In genomic region chr10:80989446-80989845, GRCm38 (mm10) we compare ENCODE assay signal across 20 mouse cellular contexts. TPM values are rescaled to one million over a fixed set of nuclear protein-coding genes. Genes with fewer than 3 reads are reported as not detected.
DNase-seq lines count a peak whose midpoint lies in the region; ATAC-seq lines count a peak whose summit lies in the region.
"Had no signal": no experiment of that assay in that cellular context is flagged by ENCODE, and none has a peak within 500 bp of the region (broad histone marks: within the 10 kb centered on the region; RNA-seq: fewer than 3 reads in every experiment).

No protein-coding gene starts in this region.

- no peaks in the 10 kb centered on the region for H3K36me3 ChIP-seq in splenic B cell, adult 2 months (ENCODE audit: control insufficient read depth, insufficient read depth, low read length, poor library complexity, severe bottlenecking)
- H3K36me3 ChIP-seq in intestine, embryonic 15.5 days: no peaks in the 10 kb centered on the region
- H3K36me3 ChIP-seq: embryonic facial prominence, embryonic 10.5 days; heart, embryonic 13.5 days; hindbrain, embryonic 13.5 days; limb, embryonic 10.5 days had no signal

- H3K27ac ChIP-seq in intestine, embryonic 15.5 days: no peak overlapping the region
- H3K27ac ChIP-seq: embryonic facial prominence, embryonic 10.5 days; heart, embryonic 13.5 days; hindbrain, embryonic 13.5 days; limb, embryonic 10.5 days had no signal

- no peaks in the 10 kb centered on the region for H3K9me3 ChIP-seq in intestine, embryonic 15.5 days
- H3K9me3 ChIP-seq: embryonic facial prominence, embryonic 10.5 days; heart, embryonic 13.5 days; hindbrain, embryonic 13.5 days; limb, embryonic 10.5 days had no signal

- no peaks in the 10 kb centered on the region for H3K27me3 ChIP-seq in splenic B cell, adult 2 months (ENCODE audit: control insufficient read depth, insufficient read depth, low read length, poor library complexity, severe bottlenecking)
- H3K27me3 ChIP-seq in intestine, embryonic 15.5 days (replicated peaks): peaks cover 12% of the 10 kb centered on the region; the same call in 1 of the 2 replicates

- H3K9ac ChIP-seq in intestine, embryonic 15.5 days: no peak overlapping the region
- H3K9ac ChIP-seq: heart, embryonic 13.5 days; hindbrain, embryonic 13.5 days had no signal

- no peak overlapping the region for H3K4me2 ChIP-seq in intestine, embryonic 15.5 days (replicated peaks)
- H3K4me2 ChIP-seq: heart, embryonic 13.5 days; hindbrain, embryonic 13.5 days had no signal

- H3K4me1 ChIP-seq in intestine, embryonic 15.5 days (replicated peaks): peaks cover 12% of the 10 kb centered on the region

- ATAC-seq in CD4-positive, CD25-positive, alpha-beta regulatory T cell, adult 4 months: peak; percentile 50
- no peak for ATAC-seq in intestine, embryonic 15.5 days
- ATAC-seq: intestine, embryonic 16.5 days; midbrain, embryonic 16.5 days had no signal

- 62% methylated on average over 6 of the region's 6 CpGs for WGBS in intestine, embryonic 15.5 days

- no peak overlapping the region for H3K4me3 ChIP-seq in intestine, embryonic 15.5 days (replicated peaks)
- H3K4me3 ChIP-seq: embryonic facial prominence, embryonic 10.5 days; heart, embryonic 13.5 days; hindbrain, embryonic 13.5 days; limb, embryonic 10.5 days had no signal

- DNase-seq in spleen, postnatal 36 days (ENCODE audit: low spot score in 2 of 2): peak; percentile 72 to 81
- DNase-seq in spleen, postnatal 14 days (ENCODE audit: low spot score in 2 of 2): no peak
- DNase-seq in induced T-regulatory cell, adult 2 months (ENCODE audit: low read depth): peak; percentile 86
- DNase-seq in splenic B cell, adult 2 months (ENCODE audit: low read depth, low spot score): peak; percentile 75
- no peak for DNase-seq in frontal cortex, postnatal 25 days (ENCODE audit: low spot score in 2 of 2)
- DNase-seq: cerebellum, adult 8-10 months; heart, adult 11 months; layer of hippocampus, postnatal 36 days; lung, adult 18-20 months; lung, postnatal 36 days; thymus, postnatal 36 days had no signal

RNA-seq across cellular contexts. Expression of gene Gng7, which starts 25.3 kb away (rescaled TPM):
- polyA plus RNA-seq in CD4-positive, CD25-positive, alpha-beta regulatory T cell, adult 4 months (2017; shearing (Covaris generic)): under 1 TPM in 1 of 2 experiments, not detected in 1; 0.54 TPM
- polyA plus RNA-seq in intestine, embryonic 15.5 days (2015; fragmentation: Nextera tagmentation; extraction: Ambion mirVana): 4.5 and 4.7 TPM in 2 replicates

RNA-seq across cellular contexts. Expression of gene Diras1, which starts 36.0 kb away (rescaled TPM):
- polyA plus RNA-seq in CD4-positive, CD25-positive, alpha-beta regulatory T cell, adult 4 months (2017; shearing (Covaris generic)): not detected
- 0.94 and 1.2 TPM in 2 replicates for polyA plus RNA-seq in intestine, embryonic 15.5 days (2015; fragmentation: Nextera tagmentation; extraction: Ambion mirVana)
- polyA plus RNA-seq: liver, adult 2 months had no signal

RNA-seq across cellular contexts. Expression of gene Slc39a3, which starts 47.8 kb away (rescaled TPM):
- 1 to 10 TPM; 3.3 to 4.7 TPM for polyA plus RNA-seq in CD4-positive, CD25-positive, alpha-beta regulatory T cell, adult 4 months (2017; shearing (Covaris generic))
- 15.0 and 18.2 TPM in 2 replicates for polyA plus RNA-seq in intestine, embryonic 15.5 days (2015; fragmentation: Nextera tagmentation; extraction: Ambion mirVana)

RNA-seq across cellular contexts. Expression of gene Gadd45b, which starts 59.6 kb away (rescaled TPM):
- polyA plus RNA-seq in CD4-positive, CD25-positive, alpha-beta regulatory T cell, adult 4 months (2017; shearing (Covaris generic)): 10 to 100 TPM; 25.3 to 38.9 TPM
- polyA plus RNA-seq in intestine, embryonic 15.5 days (2015; fragmentation: Nextera tagmentation; extraction: Ambion mirVana): 26.6 and 29.9 TPM in 2 replicates

Comparison
In these comparisons a context has a peak if more than half of its experiments do, and no peak if none do; other contexts are left out.
1. DNase-seq: peak in spleen, postnatal 36 days (2 of 2), induced T-regulatory cell, adult 2 months (single experiment) and splenic B cell, adult 2 months (single experiment); none in spleen, postnatal 14 days (0 of 2) and frontal cortex, postnatal 25 days (0 of 2).